Mouse (Mus musculus): ENCODE data around the gene Olfr547. TPM values are rescaled to one million over a fixed set of nuclear protein-coding genes. Genes with fewer than 3 reads are reported as not detected.
A peak's percentile ranks its signal among the peaks of the same experiment; 100 is the strongest.

The Olfr547 gene
- polyA plus RNA-seq, 1 experiment: not detected

- no peaks in the 10 kb centered on the region for H3K36me3 ChIP-seq (ENCODE audit: control insufficient read depth, insufficient read depth, low read length, poor library complexity, severe bottlenecking)
- H3K27me3 ChIP-seq (ENCODE audit: control insufficient read depth, insufficient read depth, low read length, poor library complexity, severe bottlenecking): no peaks in the 10 kb centered on the region
- no peak overlapping the region for H3K27ac ChIP-seq (ENCODE audit: insufficient read depth, low read length)
- H3K9me3 ChIP-seq (replicated peaks; ENCODE audit: control insufficient read depth, insufficient read depth, low read length, poor library complexity, severe bottlenecking): no peaks in the 10 kb centered on the region
- no peak overlapping the region for H3K4me3 ChIP-seq (ENCODE audit: low read depth, low read length)
- H3K9ac ChIP-seq (ENCODE audit: low read depth, poor library complexity, severe bottlenecking): no peak overlapping the region
- TF ChIP-seq EP300 (IDR thresholded peaks at IDR 0.05; ENCODE audit: insufficient read depth, low read depth, low read length): no peak
- TF ChIP-seq POLR2A (IDR thresholded peaks at IDR 0.05; ENCODE audit: insufficient read depth, low read length): no peak
- TF ChIP-seq CTCF (IDR thresholded peaks at IDR 0.05; ENCODE audit: low read depth, low read length): no peak
- H3K4me1 ChIP-seq (ENCODE audit: control insufficient read depth, insufficient read depth, low read length): no peaks in the 10 kb centered on the region
Measured at GRCm38 (mm10) chr7:102501986-102502385, 32.6 kb upstream of the Olfr547 start.

GRCm38 (mm10) chr7:102506848-102507247 lies 27.7 kb upstream of the Olfr547 start:
- Histone ChIP-seq H3K9me3 (replicated peaks; ENCODE audit: control insufficient read depth, insufficient read depth, low read length, poor library complexity, severe bottlenecking) (no peaks in the 10 kb centered on the region), H3K4me3 (ENCODE audit: low read depth, low read length) (no peak overlapping the region), H3K4me1 (ENCODE audit: control insufficient read depth, insufficient read depth, low read length) (no peaks in the 10 kb centered on the region), H3K36me3 (ENCODE audit: control insufficient read depth, insufficient read depth, low read length, poor library complexity, severe bottlenecking) (no peaks in the 10 kb centered on the region), H3K27ac (ENCODE audit: insufficient read depth, low read length) (no peak overlapping the region), H3K9ac (ENCODE audit: low read depth, poor library complexity, severe bottlenecking) (no peak overlapping the region), H3K27me3 (ENCODE audit: control insufficient read depth, insufficient read depth, low read length, poor library complexity, severe bottlenecking) (no peaks in the 10 kb centered on the region)
- TF ChIP-seq EP300 (IDR thresholded peaks at IDR 0.05; ENCODE audit: insufficient read depth, low read depth, low read length): no peak
- TF ChIP-seq CTCF (IDR thresholded peaks at IDR 0.05; ENCODE audit: low read depth, low read length): peak; percentile 88
- no peak for TF ChIP-seq POLR2A (IDR thresholded peaks at IDR 0.05; ENCODE audit: insufficient read depth, low read length)

GRCm38 (mm10) chr7:102508066-102508465 lies 26.5 kb upstream of the Olfr547 start:
- Histone ChIP-seq H3K4me3 (ENCODE audit: low read depth, low read length) (no peak overlapping the region), H3K27me3 (ENCODE audit: control insufficient read depth, insufficient read depth, low read length, poor library complexity, severe bottlenecking) (no peaks in the 10 kb centered on the region; the same call in 1 of the 2 replicates), H3K9ac (ENCODE audit: low read depth, poor library complexity, severe bottlenecking) (no peak overlapping the region), H3K36me3 (ENCODE audit: control insufficient read depth, insufficient read depth, low read length, poor library complexity, severe bottlenecking) (no peaks in the 10 kb centered on the region), H3K27ac (ENCODE audit: insufficient read depth, low read length) (no peak overlapping the region), H3K9me3 (replicated peaks; ENCODE audit: control insufficient read depth, insufficient read depth, low read length, poor library complexity, severe bottlenecking) (no peaks in the 10 kb centered on the region), H3K4me1 (ENCODE audit: control insufficient read depth, insufficient read depth, low read length) (no peaks in the 10 kb centered on the region)
- TF ChIP-seq CTCF (IDR thresholded peaks at IDR 0.05; ENCODE audit: low read depth, low read length): no peak
- no peak for TF ChIP-seq EP300 (IDR thresholded peaks at IDR 0.05; ENCODE audit: insufficient read depth, low read depth, low read length)
- no peak for TF ChIP-seq POLR2A (IDR thresholded peaks at IDR 0.05; ENCODE audit: insufficient read depth, low read length)

DNA sequence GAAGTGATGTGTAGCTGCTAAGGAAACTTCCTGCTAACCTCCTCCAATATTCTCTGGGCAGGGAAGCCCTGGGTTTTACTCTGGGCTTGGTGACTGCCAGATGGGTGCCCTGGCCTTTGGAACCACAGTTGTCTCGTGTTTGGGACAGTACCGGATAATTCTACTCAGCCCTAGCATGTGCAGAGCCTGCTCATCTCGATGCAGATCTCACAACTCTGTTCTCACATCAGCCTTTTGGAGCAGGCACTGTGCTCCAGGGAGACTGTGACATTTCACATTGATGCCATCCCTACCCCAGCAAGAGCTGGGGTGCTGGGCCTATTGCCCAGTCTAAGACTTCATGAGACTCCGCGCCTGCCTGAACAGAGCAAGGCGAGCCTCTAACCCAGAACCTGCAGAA lies 25.9 kb upstream of the Olfr547 start:
- H3K9ac ChIP-seq (ENCODE audit: low read depth, poor library complexity, severe bottlenecking): no peak overlapping the region
- H3K36me3 ChIP-seq (ENCODE audit: control insufficient read depth, insufficient read depth, low read length, poor library complexity, severe bottlenecking): no peaks in the 10 kb centered on the region
- H3K9me3 ChIP-seq (replicated peaks; ENCODE audit: control insufficient read depth, insufficient read depth, low read length, poor library complexity, severe bottlenecking): no peaks in the 10 kb centered on the region
- no peak overlapping the region for H3K4me3 ChIP-seq (ENCODE audit: low read depth, low read length)
- H3K27me3 ChIP-seq (ENCODE audit: control insufficient read depth, insufficient read depth, low read length, poor library complexity, severe bottlenecking): no peaks in the 10 kb centered on the region; the same call in 1 of the 2 replicates
- H3K4me1 ChIP-seq (ENCODE audit: control insufficient read depth, insufficient read depth, low read length): no peaks in the 10 kb centered on the region
- TF ChIP-seq CTCF (IDR thresholded peaks at IDR 0.05; ENCODE audit: low read depth, low read length): no peak
- no peak for TF ChIP-seq POLR2A (IDR thresholded peaks at IDR 0.05; ENCODE audit: insufficient read depth, low read length)
- TF ChIP-seq EP300 (IDR thresholded peaks at IDR 0.05; ENCODE audit: insufficient read depth, low read depth, low read length): no peak
- no peak overlapping the region for H3K27ac ChIP-seq (ENCODE audit: insufficient read depth, low read length)

- H3K27ac ChIP-seq (ENCODE audit: insufficient read depth, low read length): no peak overlapping the region
- no peaks in the 10 kb centered on the region for H3K36me3 ChIP-seq (ENCODE audit: control insufficient read depth, insufficient read depth, low read length, poor library complexity, severe bottlenecking)
- H3K4me1 ChIP-seq (ENCODE audit: control insufficient read depth, insufficient read depth, low read length): no peaks in the 10 kb centered on the region
- no peaks in the 10 kb centered on the region; the same call in 1 of the 2 replicates for H3K27me3 ChIP-seq (ENCODE audit: control insufficient read depth, insufficient read depth, low read length, poor library complexity, severe bottlenecking)
- H3K9ac ChIP-seq (ENCODE audit: low read depth, poor library complexity, severe bottlenecking): no peak overlapping the region
- H3K9me3 ChIP-seq (replicated peaks; ENCODE audit: control insufficient read depth, insufficient read depth, low read length, poor library complexity, severe bottlenecking): no peaks in the 10 kb centered on the region
- TF ChIP-seq POLR2A (IDR thresholded peaks at IDR 0.05; ENCODE audit: insufficient read depth, low read length): no peak
- TF ChIP-seq CTCF (IDR thresholded peaks at IDR 0.05; ENCODE audit: low read depth, low read length): no peak
- no peak for TF ChIP-seq EP300 (IDR thresholded peaks at IDR 0.05; ENCODE audit: insufficient read depth, low read depth, low read length)
- no peak overlapping the region for H3K4me3 ChIP-seq (ENCODE audit: low read depth, low read length)
Measured at GRCm38 (mm10) chr7:102509726-102510125, 24.8 kb upstream of the Olfr547 start.

DNA sequence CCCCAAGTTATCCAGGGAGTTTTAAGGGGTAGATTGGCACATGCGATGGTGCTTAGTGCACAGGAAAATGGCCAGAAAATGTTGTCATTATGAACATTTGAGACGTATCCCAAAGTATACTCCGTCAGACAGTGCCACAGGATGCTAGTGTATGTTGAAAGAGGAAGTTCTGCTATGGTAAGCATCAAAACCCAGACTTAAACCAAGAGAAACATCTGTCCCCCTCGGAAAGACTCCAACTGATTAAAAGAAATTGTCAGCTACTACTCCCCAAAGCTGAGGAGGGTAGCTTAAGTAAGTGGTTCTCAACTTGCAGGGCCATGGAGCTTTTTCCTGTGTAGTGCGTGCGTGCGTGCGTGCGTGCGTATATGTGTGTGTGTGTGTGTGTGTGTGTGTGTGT lies 22.6 kb upstream of the Olfr547 start:
- Histone ChIP-seq H3K4me3 (ENCODE audit: low read depth, low read length) (no peak overlapping the region), H3K27me3 (ENCODE audit: control insufficient read depth, insufficient read depth, low read length, poor library complexity, severe bottlenecking) (no peaks in the 10 kb centered on the region; the same call in 1 of the 2 replicates), H3K36me3 (ENCODE audit: control insufficient read depth, insufficient read depth, low read length, poor library complexity, severe bottlenecking) (no peaks in the 10 kb centered on the region), H3K4me1 (ENCODE audit: control insufficient read depth, insufficient read depth, low read length) (no peaks in the 10 kb centered on the region), H3K9ac (ENCODE audit: low read depth, poor library complexity, severe bottlenecking) (no peak overlapping the region), H3K9me3 (replicated peaks; ENCODE audit: control insufficient read depth, insufficient read depth, low read length, poor library complexity, severe bottlenecking) (no peaks in the 10 kb centered on the region), H3K27ac (ENCODE audit: insufficient read depth, low read length) (no peak overlapping the region)
- TF ChIP-seq POLR2A (IDR thresholded peaks at IDR 0.05; ENCODE audit: insufficient read depth, low read length) (no peak), EP300 (IDR thresholded peaks at IDR 0.05; ENCODE audit: insufficient read depth, low read depth, low read length) (no peak), CTCF (IDR thresholded peaks at IDR 0.05; ENCODE audit: low read depth, low read length) (no peak)
